ENCODE assay signal across 9 mouse cellular contexts in genomic region chr14:105730786-105731185, GRCm38 (mm10).
DNase-seq lines count a peak whose midpoint lies in the region; ATAC-seq and TF ChIP-seq lines count a peak whose summit lies in the region.
"Had no signal": no experiment of that assay in that cellular context is flagged by ENCODE, and none has a peak within 500 bp of the region (broad histone marks: within the 10 kb centered on the region; RNA-seq: fewer than 3 reads in every experiment).

No protein-coding gene starts in this region.

- no peak for TF ChIP-seq CTCF in heart, adult 2 months (IDR thresholded peaks at IDR 0.05)
- TF ChIP-seq CTCF in intestine, postnatal 0 days (IDR thresholded peaks at IDR 0.05; ENCODE audit: low read depth), result no peak

- peaks cover 5% of the 10 kb centered on the region for H3K36me3 ChIP-seq in heart, adult 2 months (ENCODE audit: control insufficient read depth, insufficient read depth, low read length)
- no peaks in the 10 kb centered on the region for H3K36me3 ChIP-seq in forebrain, embryonic 15.5 days
- H3K36me3 ChIP-seq in intestine, postnatal 0 days (ENCODE audit: control insufficient read depth, insufficient read depth), result no peaks in the 10 kb centered on the region
- H3K36me3 ChIP-seq in lung, embryonic 16.5 days (ENCODE audit: control insufficient read depth, insufficient read depth, low read length), result no peaks in the 10 kb centered on the region
- H3K36me3 ChIP-seq: G1E had no signal

- no peaks in the 10 kb centered on the region for H3K79me2 ChIP-seq in heart, adult 2 months (replicated peaks; ENCODE audit: control insufficient read depth, insufficient read depth, low read length)

- WGBS in heart, adult 2 months, result 30% methylated on average over 4 of the region's 4 CpGs
- 6% methylated on average over 4 of the region's 4 CpGs for WGBS in forebrain, embryonic 15.5 days
- WGBS in intestine, postnatal 0 days, result 3% methylated on average over 4 of the region's 4 CpGs
- 10% methylated on average over 4 of the region's 4 CpGs for WGBS in lung, embryonic 16.5 days

- peaks cover 6% of the 10 kb centered on the region for H3K4me1 ChIP-seq in heart, adult 2 months (ENCODE audit: control insufficient read depth, insufficient read depth, low read length)
- H3K4me1 ChIP-seq in forebrain, embryonic 15.5 days, result peaks cover 31% of the 10 kb centered on the region
- peaks cover 8% of the 10 kb centered on the region for H3K4me1 ChIP-seq in intestine, postnatal 0 days (replicated peaks; ENCODE audit: control insufficient read depth, insufficient read depth, low read length)
- peaks cover 17% of the 10 kb centered on the region for H3K4me1 ChIP-seq in lung, embryonic 16.5 days (replicated peaks; ENCODE audit: control insufficient read depth, insufficient read depth, low read length)

- ATAC-seq in forebrain, embryonic 15.5 days (replicated peaks), result peak; percentile 38; the same call in 1 of the 2 replicates
- ATAC-seq in intestine, postnatal 0 days, result no peak
- ATAC-seq in lung, embryonic 16.5 days (ENCODE audit: low read depth), result peak; percentile 35; the same call in 1 of the 2 replicates

- peak overlapping the region; percentile 29; the same call in 1 of the 2 replicates for H3K4me2 ChIP-seq in forebrain, embryonic 15.5 days (replicated peaks)
- peak overlapping the region; percentile 40 for H3K4me2 ChIP-seq in intestine, postnatal 0 days (replicated peaks; ENCODE audit: low read depth)
- peak overlapping the region; percentile 20 for H3K4me2 ChIP-seq in lung, embryonic 16.5 days (ENCODE audit: low read depth, low read length)

- DNase-seq in heart, adult 2 months, result peak; percentile 31 to 46
- DNase-seq in heart, postnatal 25 days (ENCODE audit: low spot score), result no peak
- DNase-seq in cerebellum, adult 11 months, result peak; percentile 54
- DNase-seq in retina, postnatal 1 day, result peak; percentile 76
- no peak for DNase-seq in urinary bladder, postnatal 25 days (ENCODE audit: low spot score)

- no peaks in the 10 kb centered on the region for H3K9me3 ChIP-seq in forebrain, embryonic 15.5 days
- H3K9me3 ChIP-seq in intestine, postnatal 0 days (ENCODE audit: control insufficient read depth), result no peaks in the 10 kb centered on the region
- no peaks in the 10 kb centered on the region for H3K9me3 ChIP-seq in lung, embryonic 16.5 days (ENCODE audit: control insufficient read depth, low read length)

- peak overlapping the region; percentile 34; the same call in 1 of the 2 replicates for H3K9ac ChIP-seq in heart, adult 2 months (ENCODE audit: low read depth, low read length)
- no peak overlapping the region for H3K9ac ChIP-seq in forebrain, embryonic 15.5 days (replicated peaks)
- no peak overlapping the region for H3K9ac ChIP-seq in intestine, postnatal 0 days (ENCODE audit: low read depth, low read length)
- H3K9ac ChIP-seq in lung, embryonic 16.5 days (ENCODE audit: low read length), result peak overlapping the region; percentile 24; the same call in 1 of the 2 replicates

- H3K27me3 ChIP-seq in heart, adult 2 months (ENCODE audit: control insufficient read depth, insufficient read depth, low read length), result no peaks in the 10 kb centered on the region
- no peaks in the 10 kb centered on the region for H3K27me3 ChIP-seq in forebrain, embryonic 15.5 days
- no peaks in the 10 kb centered on the region; the same call in 1 of the 2 replicates for H3K27me3 ChIP-seq in intestine, postnatal 0 days (replicated peaks; ENCODE audit: control insufficient read depth, insufficient read depth, low read length)
- H3K27me3 ChIP-seq in lung, embryonic 16.5 days (ENCODE audit: control insufficient read depth, insufficient read depth, low read depth, low read length), result no peaks in the 10 kb centered on the region

- no peak for TF ChIP-seq POLR2A in heart, adult 2 months (IDR thresholded peaks at IDR 0.05; ENCODE audit: insufficient read depth, low read depth, low read length)

- H3K27ac ChIP-seq in heart, adult 2 months, result peak overlapping the region; percentile 92
- H3K27ac ChIP-seq in forebrain, embryonic 15.5 days (replicated peaks), result peak overlapping the region; percentile 64
- H3K27ac ChIP-seq in intestine, postnatal 0 days (ENCODE audit: low read depth, low read length), result no peak overlapping the region
- peak overlapping the region; percentile 43; the same call in 1 of the 2 replicates for H3K27ac ChIP-seq in lung, embryonic 16.5 days (ENCODE audit: low read length)

- intact Hi-C loops in heart, adult 2 months (cut with DNase I), result loop anchor here (5.0 kb wide), 2 partner anchors 328 to 553 kb away; partner anchors contain the start of gene Rbm26
- intact Hi-C loops in heart, postnatal 25 days (cut with DNase I), result loop anchor here (10.0 kb wide), 4 partner anchors 56 to 406 kb away; no protein-coding TSS in a partner anchor

- no peak overlapping the region for H3K4me3 ChIP-seq in heart, adult 2 months
- no peak overlapping the region for H3K4me3 ChIP-seq in forebrain, embryonic 15.5 days
- no peak overlapping the region for H3K4me3 ChIP-seq in intestine, postnatal 0 days (ENCODE audit: low read depth, low read length)
- no peak overlapping the region for H3K4me3 ChIP-seq in lung, embryonic 16.5 days (ENCODE audit: low read length)

- TF ChIP-seq EP300 in heart, adult 2 months (IDR thresholded peaks at IDR 0.05; ENCODE audit: insufficient read depth, low read depth, low read length), result no peak

Comparison
In these comparisons a context has a peak if more than half of its experiments do, and no peak if none do; other contexts are left out.
1. DNase-seq: peak in heart, adult 2 months (2 of 2), cerebellum, adult 11 months (single experiment) and retina, postnatal 1 day (single experiment); none in heart, postnatal 25 days (single experiment) and urinary bladder, postnatal 25 days (single experiment).
2. H3K9ac ChIP-seq: peak in heart, adult 2 months (single experiment) and lung, embryonic 16.5 days (single experiment); none in forebrain, embryonic 15.5 days (single experiment) and intestine, postnatal 0 days (single experiment).
3. Peak in every context shown above with its lines, with median percentiles within 50 percentile points of each other: H3K4me2 ChIP-seq.